Mouse (Mus musculus) ES-E14 (cell line): ENCODE results near the gene Hipk2. TPM values are rescaled to one million over a fixed set of nuclear protein-coding genes. Genes with fewer than 3 reads are reported as not detected.

Experiments used
- DNase-seq: peaks from one replicate; pipeline ENCODE4 v3.0.0-alpha.2; 2013; ENCODE audit warnings: low read depth, low spot score
- H3K27ac ChIP-seq: 2 replicates; pipeline ENCODE4 v1.5.1; 2012; ENCODE audit warnings: low read depth, mild to moderate bottlenecking, low read length, moderate library complexity, mixed read lengths; ENCODE audit not compliant: poor library complexity, insufficient read depth, severe bottlenecking
- H3K36me3 ChIP-seq: 2 replicates; pipeline ENCODE4 v1.6.1; 2012; ENCODE audit warnings: mild to moderate bottlenecking, low read length, moderate library complexity, mixed read lengths; ENCODE audit not compliant: control insufficient read depth, poor library complexity, insufficient read depth, severe bottlenecking
- H3K4me1 ChIP-seq, 2 experiments: fragments of 150-350 bp in 1 of 2; sonication (generic) in 1 of 2; 2 replicates each; pipeline ENCODE4 v1.6.1; 2012; ENCODE audit warnings: low read length in 2 of 2, mild to moderate bottlenecking in 1 of 2, mixed read lengths in 1 of 2; ENCODE audit not compliant: control insufficient read depth in 2 of 2, insufficient read depth in 2 of 2, poor library complexity in 1 of 2
- H3K4me3 ChIP-seq, 2 experiments: fragments of 150-350 bp in 1 of 2; sonication (generic) in 1 of 2; 2 replicates each; pipeline ENCODE4 v1.5.1; 2012; ENCODE audit warnings: low read length in 2 of 2, low read depth in 1 of 2, mild to moderate bottlenecking in 1 of 2, mixed read lengths in 1 of 2; ENCODE audit not compliant: insufficient read depth in 1 of 2, poor library complexity in 1 of 2, severe bottlenecking in 1 of 2
- H3K9ac ChIP-seq: 2 replicates; pipeline ENCODE4 v1.6.1; 2012; ENCODE audit warnings: low read depth, mild to moderate bottlenecking, low read length, mixed read lengths; ENCODE audit not compliant: poor library complexity, insufficient read depth, severe bottlenecking
- H3K9me3 ChIP-seq: fragments of 150-350 bp; sonication (generic); 2 replicates; pipeline ENCODE4 v1.6.1; 2012; ENCODE audit warnings: low read depth, mild to moderate bottlenecking, low read length; ENCODE audit not compliant: control insufficient read depth, insufficient read depth
- CHD2 ChIP-seq: IDR thresholded peaks from 2 replicates; pipeline ENCODE4 v1.6.1; 2014; ENCODE audit warnings: mild to moderate bottlenecking, low read depth, low read length, inconsistent platforms
- HCFC1 ChIP-seq: IDR thresholded peaks from 2 replicates; pipeline ENCODE4 v1.6.1; 2012; ENCODE audit warnings: low read length, inconsistent platforms, borderline replicate concordance; ENCODE audit not compliant: insufficient read depth
- MAFK ChIP-seq: IDR thresholded peaks from 2 replicates; pipeline ENCODE4 v1.6.1; 2014; ENCODE audit warnings: mild to moderate bottlenecking, low read depth, low read length, inconsistent platforms; ENCODE audit not compliant: insufficient read depth
- ZC3H11A ChIP-seq: IDR thresholded peaks from 2 replicates; pipeline ENCODE4 v1.6.1; 2012; ENCODE audit warnings: low read depth, mild to moderate bottlenecking, inconsistent platforms, low read length, borderline replicate concordance
- ZNF384 ChIP-seq: IDR thresholded peaks from 2 replicates; pipeline ENCODE4 v1.6.1; 2012; ENCODE audit warnings: low read depth, low read length, inconsistent platforms
- in situ Hi-C, 2 experiments: fragments of 600-800 bp; cut with MboI; formaldehyde crosslinking; loops; one replicate each; pipeline ENCODE4 v1.15.1; 2025; ENCODE audit warnings: low sequenced_read_pairs in 2 of 2, inconsistent platforms in 1 of 2; ENCODE audit not compliant: unreplicated experiment in 2 of 2
- total RNA-seq: library from RNA; depleted of rRNA; stranded (reverse); fragments of 300-350 nt; gene quantifications from 2 replicates; pipeline ENCODE4 v1.2.3, GENCODE M21; 2012

The Hipk2 gene
- total RNA-seq, 1 experiment, result 7.0 TPM

DNA sequence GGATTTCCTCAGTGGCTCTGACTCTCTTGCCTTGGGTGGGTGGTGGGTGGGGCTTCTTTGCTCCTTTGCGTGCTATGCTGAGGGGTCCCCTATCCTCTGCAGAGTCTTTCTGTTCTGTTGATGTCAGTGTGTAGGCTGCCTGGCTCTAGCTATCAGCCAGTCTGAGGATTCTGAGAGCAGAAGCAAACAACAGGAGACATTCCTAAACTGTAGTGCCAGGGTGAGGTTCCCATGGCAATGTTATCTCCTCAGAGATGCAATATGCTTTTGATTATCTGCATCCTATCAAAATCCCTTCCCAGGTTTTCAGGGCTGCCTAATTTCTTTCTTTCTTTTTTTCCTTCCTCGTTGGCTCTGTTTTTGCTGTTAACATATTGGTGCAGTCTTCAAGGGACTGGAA is 193.4 kb downstream of the Hipk2 start:
- in situ Hi-C loops, result no loop called here
- DNase-seq, result no peak

DNA sequence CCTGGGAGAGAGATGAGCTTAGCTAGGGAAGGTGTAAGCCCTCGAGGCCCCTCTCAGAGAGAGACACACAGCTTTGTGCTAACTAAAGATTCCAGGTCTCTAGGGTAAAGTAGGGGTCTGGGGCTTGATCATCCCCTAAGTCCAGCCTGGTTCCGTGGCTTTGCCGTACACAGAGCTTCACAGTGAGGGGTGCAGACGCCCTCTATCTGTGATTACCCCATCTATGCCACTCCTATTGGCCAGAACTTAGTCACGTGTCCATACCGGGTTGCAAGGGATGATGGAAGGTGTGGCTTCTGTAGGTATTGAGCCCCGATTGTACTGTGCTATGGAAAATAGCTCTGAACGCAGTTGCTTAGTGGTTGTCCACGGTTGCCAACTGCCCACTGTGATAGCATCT is 198.3 kb downstream of the Hipk2 start:
- no peak overlapping the region for H3K4me3 ChIP-seq

More for the DNA sequence above, 193.4 kb downstream of the Hipk2 start:
- no peaks in the 10 kb centered on the region for H3K36me3 ChIP-seq
- H3K27ac ChIP-seq, result no peak overlapping the region
- no peak for TF ChIP-seq ZC3H11A
- TF ChIP-seq HCFC1, result no peak
- no peak for TF ChIP-seq ZNF384
- TF ChIP-seq CHD2, result no peak
- TF ChIP-seq MAFK, result no peak
- H3K9me3 ChIP-seq, result no peaks in the 10 kb centered on the region
- no peak overlapping the region for H3K4me3 ChIP-seq
- H3K4me1 ChIP-seq, result no peaks in the 10 kb centered on the region
- H3K9ac ChIP-seq, result no peak overlapping the region

DNA sequence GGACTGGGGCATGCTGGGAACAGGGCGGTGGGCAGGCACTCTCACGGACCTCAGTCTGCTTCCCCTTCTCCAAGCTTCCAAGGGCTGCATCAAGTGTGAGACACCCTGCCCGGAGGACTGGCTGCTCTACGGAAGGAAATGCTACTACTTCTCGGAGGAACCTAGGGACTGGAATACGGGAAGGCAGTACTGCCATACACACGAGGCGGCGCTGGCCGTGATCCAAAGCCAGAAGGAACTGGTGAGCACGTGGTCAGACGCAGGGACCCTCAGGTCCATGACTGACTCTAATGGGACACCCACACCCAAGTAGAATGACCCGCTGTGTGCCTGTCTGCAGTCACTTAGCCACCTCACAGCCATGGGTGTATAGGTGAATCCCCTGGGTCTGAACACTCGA is 199.2 kb downstream of the Hipk2 start:
- no peak for DNase-seq
- in situ Hi-C loops, result no loop called here
- Histone ChIP-seq H3K36me3 (no peaks in the 10 kb centered on the region), H3K4me1 (peaks cover 0 to 8% of the 10 kb centered on the region in 2 experiments; a peak in 1 of 4 replicates), H3K9ac (peak overlapping the region; percentile 33; the same call in 1 of the 2 replicates), H3K27ac (no peak overlapping the region), H3K4me3 (peak overlapping the region; percentile 36 to 51), H3K9me3 (no peaks in the 10 kb centered on the region)
- no peak for TF ChIP-seq ZNF384
- TF ChIP-seq CHD2, result no peak
- no peak for TF ChIP-seq MAFK
- TF ChIP-seq HCFC1, result no peak

More for the DNA sequence above, 198.3 kb downstream of the Hipk2 start:
- Histone ChIP-seq H3K36me3 (no peaks in the 10 kb centered on the region), H3K4me1 (peaks cover 0 to 8% of the 10 kb centered on the region in 2 experiments; a peak in 1 of 4 replicates), H3K9me3 (no peaks in the 10 kb centered on the region), H3K27ac (no peak overlapping the region), H3K9ac (peak overlapping the region; percentile 3; the same call in 1 of the 2 replicates)
- in situ Hi-C loops, result no loop called here
- DNase-seq, result no peak
- TF ChIP-seq ZNF384 (no peak), HCFC1 (no peak), ZC3H11A (no peak), MAFK (no peak), CHD2 (no peak)

DNA sequence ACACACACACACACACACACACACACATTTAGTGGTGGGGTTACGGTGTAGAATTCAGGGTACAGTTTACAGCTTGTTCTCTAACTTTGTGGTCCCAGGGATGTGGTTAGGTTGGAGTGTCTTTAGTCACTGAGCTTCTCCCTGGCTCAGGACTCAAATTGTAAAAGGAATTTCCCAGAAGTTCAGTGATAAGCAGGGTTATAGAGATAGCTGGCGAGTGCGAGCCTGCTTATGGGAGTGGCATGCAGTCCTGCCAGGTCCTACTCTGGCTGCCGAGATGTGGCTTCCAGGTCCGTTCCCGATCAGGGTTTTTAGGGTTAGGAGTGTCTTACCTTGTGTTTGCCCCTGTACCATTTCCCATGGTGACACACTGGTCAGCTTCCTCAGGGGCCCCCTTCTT is 199.7 kb downstream of the Hipk2 start:
- in situ Hi-C loops, result no loop called here
- Histone ChIP-seq H3K9me3 (no peaks in the 10 kb centered on the region), H3K36me3 (no peaks in the 10 kb centered on the region), H3K9ac (peak overlapping the region; percentile 33; the same call in 1 of the 2 replicates), H3K4me3 (peak overlapping the region; percentile 36 to 51; a peak in 3 of 4 replicates), H3K27ac (no peak overlapping the region), H3K4me1 (peaks cover 0 to 8% of the 10 kb centered on the region in 2 experiments; a peak in 1 of 4 replicates)
- TF ChIP-seq HCFC1 (no peak), ZC3H11A (no peak), ZNF384 (no peak), MAFK (no peak)
- no peak for DNase-seq

DNA sequence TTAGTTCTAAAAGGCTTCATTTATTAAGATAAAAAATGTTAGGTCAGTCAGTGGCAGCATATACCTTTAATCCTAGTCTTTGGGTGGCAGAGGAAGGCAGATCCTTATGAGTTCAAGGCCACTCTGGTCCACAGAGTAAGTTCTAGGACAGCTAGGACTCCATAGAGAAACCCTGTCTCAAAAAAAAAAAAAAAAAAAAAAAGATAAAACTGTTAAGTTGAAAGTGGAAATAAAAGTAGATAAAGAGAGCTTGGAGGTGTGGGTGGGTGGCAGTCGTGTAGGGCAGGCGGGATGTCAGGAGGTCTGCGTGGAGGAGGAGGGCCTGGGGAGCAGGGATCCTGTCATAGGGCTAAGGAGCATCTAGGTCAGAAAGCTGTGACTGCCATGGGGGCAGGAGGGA is 204.0 kb downstream of the Hipk2 start:
- DNase-seq, result no peak
- in situ Hi-C loops, result no loop called here
- no peak overlapping the region for H3K27ac ChIP-seq
- H3K4me3 ChIP-seq, result no peak overlapping the region
- TF ChIP-seq HCFC1 (no peak), ZNF384 (no peak), CHD2 (no peak), MAFK (no peak), ZC3H11A (no peak)
- peaks cover 0 to 7% of the 10 kb centered on the region in 2 experiments; a peak in 1 of 4 replicates for H3K4me1 ChIP-seq
- H3K9me3 ChIP-seq, result no peaks in the 10 kb centered on the region
- H3K36me3 ChIP-seq, result no peaks in the 10 kb centered on the region
- H3K9ac ChIP-seq, result no peak overlapping the region
